14 mouse cellular contexts compared by ENCODE assay signal in genomic region chr10:8174230-8174629, GRCm38 (mm10).
A peak's percentile ranks its signal among the peaks of the same experiment; 100 is the strongest.
DNase-seq lines count a peak whose midpoint lies in the region; ATAC-seq lines count a peak whose summit lies in the region.
"Had no signal": no experiment of that assay in that cellular context is flagged by ENCODE, and none has a peak within 500 bp of the region (broad histone marks: within the 10 kb centered on the region; RNA-seq: fewer than 3 reads in every experiment).

No protein-coding gene starts in this region.

- no peaks in the 10 kb centered on the region for H3K27me3 ChIP-seq in hindbrain, embryonic 11.5 days (ENCODE audit: control insufficient read depth, insufficient read depth, low read length)
- no peaks in the 10 kb centered on the region for H3K27me3 ChIP-seq in hindbrain, embryonic 10.5 days (ENCODE audit: insufficient read depth, poor library complexity, severe bottlenecking)
- no peaks in the 10 kb centered on the region for H3K27me3 ChIP-seq in limb, embryonic 13.5 days

- no peaks in the 10 kb centered on the region for H3K9me3 ChIP-seq in hindbrain, embryonic 11.5 days (ENCODE audit: control insufficient read depth, low read length)
- peaks cover 11% of the 10 kb centered on the region for H3K9me3 ChIP-seq in hindbrain, embryonic 10.5 days
- H3K9me3 ChIP-seq in limb, embryonic 13.5 days, result peaks cover 16% of the 10 kb centered on the region

- WGBS in hindbrain, embryonic 11.5 days, result 42% methylated on average over 7 of the region's 7 CpGs
- 52% methylated on average over 7 of the region's 7 CpGs for WGBS in hindbrain, embryonic 10.5 days
- 55% methylated on average over 7 of the region's 7 CpGs for WGBS in limb, embryonic 13.5 days

- H3K36me3 ChIP-seq in hindbrain, embryonic 11.5 days (ENCODE audit: control insufficient read depth, insufficient read depth, low read length), result no peaks in the 10 kb centered on the region
- H3K36me3 ChIP-seq in hindbrain, embryonic 10.5 days, result no peaks in the 10 kb centered on the region
- H3K36me3 ChIP-seq in limb, embryonic 13.5 days, result no peaks in the 10 kb centered on the region

- no peak overlapping the region for H3K4me2 ChIP-seq in hindbrain, embryonic 11.5 days (replicated peaks; ENCODE audit: low read depth, low read length)
- H3K4me2 ChIP-seq in limb, embryonic 13.5 days (replicated peaks), result no peak overlapping the region

- H3K4me3 ChIP-seq in hindbrain, embryonic 11.5 days (ENCODE audit: low read depth, low read length), result no peak overlapping the region
- no peak overlapping the region for H3K4me3 ChIP-seq in hindbrain, embryonic 10.5 days
- no peak overlapping the region for H3K4me3 ChIP-seq in limb, embryonic 13.5 days
- H3K4me3 ChIP-seq: erythroblast, embryonic 14.5 days had no signal

- 0 out of 2 replicates have a peak, but pooled peaks cover 3% of the 10 kb centered on the region for H3K4me1 ChIP-seq in hindbrain, embryonic 11.5 days (replicated peaks; ENCODE audit: control insufficient read depth, insufficient read depth, low read length)
- H3K4me1 ChIP-seq in hindbrain, embryonic 10.5 days (replicated peaks), result peaks cover 36% of the 10 kb centered on the region
- peaks cover 35% of the 10 kb centered on the region for H3K4me1 ChIP-seq in limb, embryonic 13.5 days

- no peak overlapping the region for H3K9ac ChIP-seq in hindbrain, embryonic 11.5 days (ENCODE audit: low read depth, low read length)
- H3K9ac ChIP-seq in limb, embryonic 13.5 days, result no peak overlapping the region

- 0 out of 2 replicates have a peak, but pooled peaks have one; percentile 49 for ATAC-seq in hindbrain, embryonic 11.5 days (ENCODE audit: low FRiP score)
- 0 out of 2 replicates have a peak, but pooled peaks have one; percentile 51 for ATAC-seq in limb, embryonic 13.5 days (ENCODE audit: low FRiP score, low read depth)

- DNase-seq in hindbrain, embryonic 11.5 days (ENCODE audit: low spot score), result no peak
- DNase-seq in hindbrain, embryonic 10.5 days (ENCODE audit: low spot score), result no peak
- DNase-seq in right cerebral cortex, adult 2 months (ENCODE audit: low spot score in 2 of 2), result peak; percentile 43 to 52
- DNase-seq in right cerebral cortex, postnatal 25 days, result no peak
- DNase-seq in telencephalon, adult 2 months (ENCODE audit: low read depth, low spot score), result peak; percentile 52
- no peak for DNase-seq in cerebellum, adult 8-10 months
- DNase-seq in kidney, adult 8-10 months, result no peak
- DNase-seq: adrenal gland, postnatal 14 days; cerebellum, adult 11-12 months; kidney, postnatal 25 days; liver; retina, postnatal 1 day had no signal

- no peak overlapping the region for H3K27ac ChIP-seq in hindbrain, embryonic 11.5 days (ENCODE audit: low read depth, low read length)
- no peak overlapping the region for H3K27ac ChIP-seq in hindbrain, embryonic 10.5 days
- H3K27ac ChIP-seq in limb, embryonic 13.5 days, result no peak overlapping the region

Comparison
In these comparisons a context has a peak if more than half of its experiments do, and no peak if none do; other contexts are left out.
1. DNase-seq: peak in right cerebral cortex, adult 2 months (2 of 2) and telencephalon, adult 2 months (single experiment); none in hindbrain, embryonic 11.5 days (single experiment), hindbrain, embryonic 10.5 days (single experiment), right cerebral cortex, postnatal 25 days (single experiment), cerebellum, adult 8-10 months (single experiment) and kidney, adult 8-10 months (0 of 2).